ENCODE assay signal across 12 mouse cellular contexts in genomic region chr13:110560566-110560965, GRCm38 (mm10).
DNase-seq lines count a peak whose midpoint lies in the region; ATAC-seq and TF ChIP-seq lines count a peak whose summit lies in the region.
"Had no signal": no experiment of that assay in that cellular context is flagged by ENCODE, and none has a peak within 500 bp of the region (broad histone marks: within the 10 kb centered on the region; RNA-seq: fewer than 3 reads in every experiment).

No protein-coding gene starts in this region.

- peak; percentile 46 for DNase-seq in left cerebral cortex, adult 11 months (ENCODE audit: low spot score)
- no peak for DNase-seq in left cerebral cortex, postnatal 4 days
- peak; percentile 20 for DNase-seq in lung, postnatal 10 days
- no peak for DNase-seq in stomach, postnatal 0 days (ENCODE audit: low spot score)
- no peak for DNase-seq in urinary bladder, postnatal 25 days (ENCODE audit: low spot score)
- no peak for DNase-seq in thymus, adult 2 months
- DNase-seq: cerebellum, adult 11 months; kidney, postnatal 25 days had no signal

- peak; percentile 47 to 50; a peak in 2 of 4 replicates for ATAC-seq in hematopoietic stem cell, adult 5-6 weeks (replicated peaks in 1 of 2; ENCODE audit: insufficient read depth in 1 of 2, low FRiP score in 2 of 2, low TSS enrichment in 1 of 2, low read depth in 1 of 2, poor library complexity in 2 of 2, severe bottlenecking in 2 of 2)
- no peak for ATAC-seq in stomach, postnatal 0 days (ENCODE audit: low FRiP score, low TSS enrichment)
- ATAC-seq: activated CD4-positive, CD25-positive, alpha-beta regulatory T cell, adult 4 months had no signal

- no peak overlapping the region for H3K9ac ChIP-seq in stomach, postnatal 0 days (ENCODE audit: low read length)
- H3K9ac ChIP-seq: hindbrain, embryonic 15.5 days had no signal

- H3K4me2 ChIP-seq in stomach, postnatal 0 days (replicated peaks; ENCODE audit: low read depth): no peak overlapping the region
- H3K4me2 ChIP-seq: hindbrain, embryonic 15.5 days; liver, embryonic 11.5 days had no signal

- H3K27ac ChIP-seq in stomach, postnatal 0 days (replicated peaks): 0 out of 2 replicates have a peak overlapping the region, but pooled peaks have one; percentile 13
- no peak overlapping the region for H3K27ac ChIP-seq in thymus, adult 2 months (ENCODE audit: control insufficient read depth, insufficient read depth, low read length)
- H3K27ac ChIP-seq: hindbrain, embryonic 15.5 days had no signal

- TF ChIP-seq CTCF in stomach, postnatal 0 days (IDR thresholded peaks at IDR 0.05; ENCODE audit: low read depth): no peak
- no peak for TF ChIP-seq CTCF in thymus, adult 2 months (IDR thresholded peaks at IDR 0.05; ENCODE audit: borderline replicate concordance, control insufficient read depth, extremely low read depth, insufficient read depth, low read length, poor library complexity)

- no peak for TF ChIP-seq EP300 in stomach, postnatal 0 days (optimal IDR thresholded peaks at IDR 0.05)

- no peaks in the 10 kb centered on the region; the same call in 1 of the 2 replicates for H3K4me1 ChIP-seq in stomach, postnatal 0 days (replicated peaks; ENCODE audit: control insufficient read depth, insufficient read depth)
- peaks cover 10% of the 10 kb centered on the region for H3K4me1 ChIP-seq in thymus, adult 2 months (replicated peaks; ENCODE audit: control insufficient read depth, insufficient read depth, low read length)

- TF ChIP-seq POLR2A in thymus, adult 2 months (IDR thresholded peaks at IDR 0.05; ENCODE audit: control insufficient read depth, extremely low read depth, insufficient read depth, low read length, poor library complexity): no peak

- no peaks in the 10 kb centered on the region for H3K9me3 ChIP-seq in stomach, postnatal 0 days (ENCODE audit: control insufficient read depth, low read length)
- H3K9me3 ChIP-seq: hindbrain, embryonic 15.5 days had no signal

- H3K4me3 ChIP-seq in stomach, postnatal 0 days (ENCODE audit: low read depth, low read length): no peak overlapping the region
- no peak overlapping the region for H3K4me3 ChIP-seq in thymus, adult 2 months (ENCODE audit: control insufficient read depth, insufficient read depth, low read length)
- H3K4me3 ChIP-seq: hindbrain, embryonic 15.5 days had no signal

- intact Hi-C loops in left cerebral cortex, postnatal 4 days (cut with DNase I): no loop called here

- H3K36me3 ChIP-seq in stomach, postnatal 0 days (ENCODE audit: control insufficient read depth, insufficient read depth, low read length): no peaks in the 10 kb centered on the region
- no peaks in the 10 kb centered on the region for H3K36me3 ChIP-seq in thymus, adult 2 months (ENCODE audit: control insufficient read depth, insufficient read depth, low read length)
- H3K36me3 ChIP-seq: hindbrain, embryonic 15.5 days had no signal

- WGBS in stomach, postnatal 0 days: 53% methylated on average over 13 of the region's 13 CpGs
- WGBS in thymus, adult 2 months: 41% methylated on average over 13 of the region's 13 CpGs

- no peaks in the 10 kb centered on the region for H3K27me3 ChIP-seq in stomach, postnatal 0 days (ENCODE audit: control insufficient read depth, insufficient read depth, low read length)
- no peaks in the 10 kb centered on the region for H3K27me3 ChIP-seq in thymus, adult 2 months (ENCODE audit: control insufficient read depth, insufficient read depth, low read length)
- H3K27me3 ChIP-seq: hindbrain, embryonic 15.5 days had no signal

Comparison
In these comparisons a context has a peak if more than half of its experiments do, and no peak if none do; other contexts are left out.
1. DNase-seq: peak in left cerebral cortex, adult 11 months (single experiment) and lung, postnatal 10 days (single experiment); none in left cerebral cortex, postnatal 4 days (single experiment), stomach, postnatal 0 days (single experiment), urinary bladder, postnatal 25 days (single experiment) and thymus, adult 2 months (single experiment).